In genomic region chr13:55611996-55612395, GRCm38 (mm10) we compare ENCODE assay signal across 24 mouse cellular contexts. TPM values are rescaled to one million over a fixed set of nuclear protein-coding genes. Genes with fewer than 3 reads are reported as not detected.
DNase-seq lines count a peak whose midpoint lies in the region; ATAC-seq and TF ChIP-seq lines count a peak whose summit lies in the region.
"Had no signal": no experiment of that assay in that cellular context is flagged by ENCODE, and none has a peak within 500 bp of the region (broad histone marks: within the 10 kb centered on the region; RNA-seq: fewer than 3 reads in every experiment).

No protein-coding gene starts in this region.

- peaks cover 5% of the 10 kb centered on the region for H3K4me1 ChIP-seq in embryonic fibroblast, embryonic 13.5 days (ENCODE audit: control insufficient read depth, insufficient read depth, low read length)
- peaks cover 6% of the 10 kb centered on the region; the same call in 1 of the 2 replicates for H3K4me1 ChIP-seq in limb, embryonic 12.5 days (replicated peaks)
- no peaks in the 10 kb centered on the region for H3K4me1 ChIP-seq in hindbrain, embryonic 10.5 days (replicated peaks)
- H3K4me1 ChIP-seq: embryonic facial prominence, embryonic 15.5 days; forebrain, embryonic 13.5 days; hindbrain, embryonic 13.5 days; intestine, embryonic 15.5 days had no signal

- no peaks in the 10 kb centered on the region for H3K9me3 ChIP-seq in limb, embryonic 12.5 days
- H3K9me3 ChIP-seq in hindbrain, embryonic 10.5 days, result no peaks in the 10 kb centered on the region
- H3K9me3 ChIP-seq: embryonic facial prominence, embryonic 15.5 days; forebrain, embryonic 13.5 days; hindbrain, embryonic 13.5 days; intestine, embryonic 15.5 days had no signal

- peak; percentile 51 for DNase-seq in 3T3-L1 (ENCODE audit: low read depth, low spot score)
- DNase-seq in NIH3T3 (ENCODE audit: low read depth), result peak; percentile 88
- DNase-seq in urinary bladder, adult 2 months (ENCODE audit: low spot score), result no peak
- no peak for DNase-seq in hindbrain, embryonic 10.5 days (ENCODE audit: low spot score)
- DNase-seq in gastrocnemius, postnatal 4 days (ENCODE audit: low spot score in 2 of 2), result no peak
- DNase-seq: adrenal gland, adult 2 months; adrenal gland, postnatal 14 days; cerebellum, adult 11 months; cerebellum, adult 2 months; cerebellum, adult 9-11 months; cerebellum, postnatal 25 days; forebrain, postnatal 0 days; gastrocnemius, postnatal 25 days; kidney, adult 11 months had no signal

- no peaks in the 10 kb centered on the region for H3K27me3 ChIP-seq in limb, embryonic 12.5 days
- H3K27me3 ChIP-seq in hindbrain, embryonic 10.5 days (ENCODE audit: insufficient read depth, poor library complexity, severe bottlenecking), result no peaks in the 10 kb centered on the region
- H3K27me3 ChIP-seq: embryonic facial prominence, embryonic 15.5 days; forebrain, embryonic 13.5 days; hindbrain, embryonic 13.5 days; intestine, embryonic 15.5 days; Patski had no signal

- H3K9ac ChIP-seq in limb, embryonic 12.5 days (replicated peaks), result peak overlapping the region; percentile 12; the same call in 1 of the 2 replicates
- H3K9ac ChIP-seq: embryonic facial prominence, embryonic 15.5 days; forebrain, embryonic 13.5 days; forebrain, postnatal 0 days; hindbrain, embryonic 13.5 days; intestine, embryonic 15.5 days had no signal

- ATAC-seq in limb, embryonic 12.5 days (ENCODE audit: insufficient number of reproducible peaks, insufficient read depth, low FRiP score, low TSS enrichment, low read depth), result no peak
- ATAC-seq: forebrain, embryonic 13.5 days; forebrain, postnatal 0 days; hindbrain, embryonic 16.5 days; intestine, embryonic 15.5 days; Patski had no signal

- H3K4me2 ChIP-seq in limb, embryonic 12.5 days, result no peak overlapping the region
- H3K4me2 ChIP-seq: embryonic facial prominence, embryonic 15.5 days; forebrain, embryonic 13.5 days; heart, embryonic 11.5 days; hindbrain, embryonic 13.5 days; intestine, embryonic 15.5 days had no signal

- TF ChIP-seq CTCF in embryonic fibroblast, embryonic 13.5 days (IDR thresholded peaks at IDR 0.05; ENCODE audit: borderline replicate concordance, insufficient read depth, low read length), result no peak

- TF ChIP-seq POLR2A in embryonic fibroblast, embryonic 13.5 days (IDR thresholded peaks at IDR 0.05; ENCODE audit: low read depth, low read length), result no peak

- H3K27ac ChIP-seq in embryonic fibroblast, embryonic 13.5 days (ENCODE audit: insufficient read depth, low read length), result peak overlapping the region; percentile 13
- peak overlapping the region; percentile 56; the same call in 1 of the 2 replicates for H3K27ac ChIP-seq in limb, embryonic 12.5 days
- no peak overlapping the region for H3K27ac ChIP-seq in hindbrain, embryonic 10.5 days
- H3K27ac ChIP-seq: embryonic facial prominence, embryonic 15.5 days; forebrain, embryonic 13.5 days; hindbrain, embryonic 13.5 days; intestine, embryonic 15.5 days had no signal

- 36% methylated on average over 7 of the region's 7 CpGs for WGBS in limb, embryonic 12.5 days
- 86% methylated on average over 7 of the region's 7 CpGs for WGBS in hindbrain, embryonic 10.5 days

- no peak overlapping the region for H3K4me3 ChIP-seq in embryonic fibroblast, embryonic 13.5 days (ENCODE audit: insufficient read depth, low read length)
- no peak overlapping the region for H3K4me3 ChIP-seq in limb, embryonic 12.5 days (replicated peaks)
- H3K4me3 ChIP-seq in hindbrain, embryonic 10.5 days, result no peak overlapping the region
- H3K4me3 ChIP-seq: embryonic facial prominence, embryonic 15.5 days; erythroblast, embryonic 14.5 days; forebrain, embryonic 13.5 days; hindbrain, embryonic 13.5 days; intestine, embryonic 15.5 days had no signal

- H3K36me3 ChIP-seq in limb, embryonic 12.5 days, result peaks cover 42% of the 10 kb centered on the region
- H3K36me3 ChIP-seq in hindbrain, embryonic 10.5 days, result peaks cover 49% of the 10 kb centered on the region

RNA-seq across cellular contexts. Expression of gene Caml, which starts 10.8 kb away (rescaled TPM):
- 47.1 and 50.0 TPM in 2 replicates for polyA plus RNA-seq in embryonic fibroblast, embryonic 13.5 days (2011; ENCODE audit: insufficient read length, low read depth, missing spikeins)
- 59.1 and 60.5 TPM in 2 replicates for polyA plus RNA-seq in limb, embryonic 12.5 days (2016; fragmentation: Nextera tagmentation; extraction: Ambion mirVana)
- polyA plus RNA-seq in urinary bladder, adult 2 months (2012; rRNA removed), result 44.0 and 46.8 TPM in 2 replicates
- polyA plus RNA-seq in hindbrain, embryonic 10.5 days (2016; fragmentation: Nextera tagmentation; extraction: Ambion mirVana), result 55.0 and 60.9 TPM in 2 replicates
- 10 to 100 TPM; 22.2 to 22.7 TPM for total RNA-seq in gastrocnemius, postnatal 4 days (2021)

RNA-seq across cellular contexts. Expression of gene B4galt7, which starts 12.3 kb away (rescaled TPM):
- polyA plus RNA-seq in embryonic fibroblast, embryonic 13.5 days (2011; ENCODE audit: insufficient read length, low read depth, missing spikeins), result 16.4 and 18.7 TPM in 2 replicates
- 31.5 and 34.7 TPM in 2 replicates for polyA plus RNA-seq in limb, embryonic 12.5 days (2016; fragmentation: Nextera tagmentation; extraction: Ambion mirVana)
- 17.7 and 22.1 TPM in 2 replicates for polyA plus RNA-seq in urinary bladder, adult 2 months (2012; rRNA removed)
- 32.2 and 39.9 TPM in 2 replicates for polyA plus RNA-seq in hindbrain, embryonic 10.5 days (2016; fragmentation: Nextera tagmentation; extraction: Ambion mirVana)
- 10 to 100 TPM; 11.0 to 12.1 TPM for total RNA-seq in gastrocnemius, postnatal 4 days (2021)

RNA-seq across cellular contexts. Expression of gene Ddx46, which starts 22.8 kb away (rescaled TPM):
- 46.6 and 52.8 TPM in 2 replicates for polyA plus RNA-seq in embryonic fibroblast, embryonic 13.5 days (2011; ENCODE audit: insufficient read length, low read depth, missing spikeins)
- 45.1 and 45.3 TPM in 2 replicates for polyA plus RNA-seq in limb, embryonic 12.5 days (2016; fragmentation: Nextera tagmentation; extraction: Ambion mirVana)
- polyA plus RNA-seq in urinary bladder, adult 2 months (2012; rRNA removed), result 33.9 and 35.8 TPM in 2 replicates
- polyA plus RNA-seq in hindbrain, embryonic 10.5 days (2016; fragmentation: Nextera tagmentation; extraction: Ambion mirVana), result 27.1 and 38.2 TPM in 2 replicates
- total RNA-seq in gastrocnemius, postnatal 4 days (2021), result 10 to 100 TPM; 28.2 to 35.0 TPM

RNA-seq across cellular contexts. Expression of gene Tmed9, which starts 38.5 kb away (rescaled TPM):
- 228 and 231 TPM in 2 replicates for polyA plus RNA-seq in embryonic fibroblast, embryonic 13.5 days (2011; ENCODE audit: insufficient read length, low read depth, missing spikeins)
- 122 and 133 TPM in 2 replicates for polyA plus RNA-seq in limb, embryonic 12.5 days (2016; fragmentation: Nextera tagmentation; extraction: Ambion mirVana)
- polyA plus RNA-seq in urinary bladder, adult 2 months (2012; rRNA removed), result 136 and 157 TPM in 2 replicates
- 102 and 112 TPM in 2 replicates for polyA plus RNA-seq in hindbrain, embryonic 10.5 days (2016; fragmentation: Nextera tagmentation; extraction: Ambion mirVana)
- 100 to 1,000 TPM; 149 to 150 TPM for total RNA-seq in gastrocnemius, postnatal 4 days (2021)

RNA-seq across cellular contexts. Expression of gene Fam193b, which starts 41.1 kb away (rescaled TPM):
- polyA plus RNA-seq in embryonic fibroblast, embryonic 13.5 days (2011; ENCODE audit: insufficient read length, low read depth, missing spikeins), result 20.9 and 24.5 TPM in 2 replicates
- polyA plus RNA-seq in limb, embryonic 12.5 days (2016; fragmentation: Nextera tagmentation; extraction: Ambion mirVana), result 65.1 and 69.4 TPM in 2 replicates
- 86.0 and 97.9 TPM in 2 replicates for polyA plus RNA-seq in urinary bladder, adult 2 months (2012; rRNA removed)
- polyA plus RNA-seq in hindbrain, embryonic 10.5 days (2016; fragmentation: Nextera tagmentation; extraction: Ambion mirVana), result 63.7 and 64.3 TPM in 2 replicates
- total RNA-seq in gastrocnemius, postnatal 4 days (2021), result 10 to 100 TPM; 36.5 to 38.3 TPM

Comparison
In these comparisons a context has a peak if more than half of its experiments do, and no peak if none do; other contexts are left out.
1. DNase-seq: peak in 3T3-L1 (single experiment) and NIH3T3 (single experiment); none in urinary bladder, adult 2 months (single experiment), hindbrain, embryonic 10.5 days (single experiment) and gastrocnemius, postnatal 4 days (0 of 2).